Mouse (Mus musculus) adrenal gland, postnatal 14 days (tissue): Measurements from ENCODE around the gene Gm9732. TPM values are rescaled to one million over a fixed set of nuclear protein-coding genes. Genes with fewer than 3 reads are reported as not detected.
"Not testable (repeated sequence)": the region's sequence is repeated elsewhere in the genome, so short reads cannot be mapped to it uniquely, and the experiment has no call there.

Experiments
- DNase-seq: peaks from one replicate; pipeline ENCODE4 v3.0.0; 2021; ENCODE audit warnings: mixed read lengths
- long read RNA-seq, 2 experiments: library from polyadenylated mRNA; stranded (forward); transcript quantifications; one replicate each; pipeline ENCODE4 v2.0.0; 2021
- total RNA-seq: library from RNA; stranded (reverse); gene quantifications from 2 replicates; pipeline ENCODE4 v1.2.3, GENCODE M21; 2021

Gene Gm9732
- total RNA-seq: not detected in 2 replicates
- long read RNA-seq, experiment 1: 0 reads
- long read RNA-seq, experiment 2: 0 reads

DNA sequence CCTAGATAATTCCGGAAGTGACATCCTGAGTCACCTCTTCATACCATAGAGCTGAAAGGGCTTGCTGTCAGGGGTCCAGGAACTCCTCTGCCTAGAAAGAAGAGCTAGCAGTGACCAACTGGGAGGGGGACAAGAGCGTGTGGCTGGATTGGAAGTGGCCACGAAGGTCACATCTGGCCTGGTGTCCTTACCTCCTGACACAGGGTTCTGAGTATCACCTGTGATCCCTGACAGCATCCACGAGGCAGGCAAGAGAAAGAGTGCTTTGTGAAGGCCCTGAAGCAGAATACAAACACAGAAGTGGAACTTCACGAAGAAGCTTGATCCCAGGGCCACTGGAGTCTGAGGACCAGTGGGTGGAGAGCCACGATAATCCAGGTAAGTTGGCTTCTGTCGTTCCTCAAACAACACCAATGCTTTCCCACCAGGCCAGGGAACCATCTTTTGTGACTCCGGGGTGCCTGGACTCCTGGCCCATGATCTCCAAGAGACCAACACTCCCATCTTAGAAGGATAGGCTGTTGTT, at the start of gene Gm9732:
TSS of gene Gm9732 (plus strand) at position 51 of the 526 bp plus-strand sequence.
- not testable (repeated sequence) for DNase-seq

DNA sequence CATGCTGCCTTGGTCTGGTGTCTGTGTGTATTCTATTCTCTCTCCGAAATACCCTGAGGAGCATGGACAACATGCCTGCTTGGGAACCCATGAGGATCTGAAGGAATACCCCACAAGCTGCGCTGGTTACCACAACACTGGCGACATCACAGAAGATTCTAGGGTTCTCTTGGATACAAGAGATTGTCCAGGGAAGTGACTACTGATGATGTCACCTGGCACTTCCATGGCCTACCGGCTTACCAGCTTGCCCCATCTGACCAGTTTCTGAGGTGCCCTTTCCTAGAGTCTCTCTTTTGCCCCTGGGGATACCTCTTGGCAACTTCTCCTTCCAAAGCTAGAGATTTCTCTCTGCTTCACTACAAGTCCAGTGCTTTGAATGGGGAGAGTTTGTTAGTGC, 39.6 kb upstream of the Gm9732 start, which contains the start of gene Gm8122:
TSS of gene Gm8122 (minus strand) at position 101 of the 400 bp plus-strand sequence.
- not testable (repeated sequence) for DNase-seq

DNA sequence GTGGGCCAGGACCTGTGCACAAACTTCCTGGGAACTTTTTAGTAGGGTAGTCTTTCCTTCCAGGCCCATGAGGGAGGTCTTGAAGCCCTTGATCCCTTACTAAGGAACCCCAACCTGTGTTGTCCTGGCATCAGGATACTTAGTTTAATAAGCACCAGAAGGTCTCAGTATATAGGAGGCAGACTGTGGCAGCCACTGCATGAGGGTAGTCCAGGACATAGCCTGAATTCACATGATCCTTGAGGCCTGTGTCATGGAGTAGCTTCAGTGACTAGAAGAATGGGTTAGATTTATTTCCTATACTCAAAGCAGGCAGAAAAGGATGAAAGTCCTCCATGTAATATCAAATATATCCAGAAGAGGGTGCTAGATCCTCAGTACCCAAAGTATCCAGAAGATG, 37.1 kb upstream of the Gm9732 start:
- DNase-seq: not testable (repeated sequence)

DNA sequence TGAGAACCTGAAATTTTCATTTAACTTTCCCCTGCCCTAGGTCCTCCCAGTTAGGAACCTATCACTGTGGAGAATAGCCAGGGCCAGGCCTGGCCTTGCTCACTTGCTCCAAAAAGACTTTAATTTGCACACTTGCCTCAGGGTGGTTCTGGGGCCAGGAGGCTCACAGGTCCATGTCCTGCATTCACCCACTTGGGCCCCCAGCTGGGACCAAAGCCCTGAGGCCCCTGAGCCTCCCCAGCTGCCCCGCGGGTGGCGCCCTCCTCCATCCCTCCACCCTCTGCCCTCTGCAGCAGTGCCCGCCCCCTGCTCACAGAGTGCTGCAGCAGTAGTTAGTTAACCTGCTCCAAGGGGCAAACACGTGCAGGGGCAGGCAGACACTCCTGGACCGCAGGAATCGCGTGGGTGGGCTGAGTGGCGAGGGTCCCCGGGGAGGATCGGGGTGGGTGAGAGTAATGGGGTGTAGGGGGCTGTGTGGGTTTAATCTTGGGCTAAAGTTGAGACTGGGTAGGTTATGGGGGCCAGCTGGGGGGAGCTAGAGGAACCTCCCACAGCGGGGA, 25.1 kb upstream of the Gm9732 start:
- DNase-seq: not testable (repeated sequence)

DNA sequence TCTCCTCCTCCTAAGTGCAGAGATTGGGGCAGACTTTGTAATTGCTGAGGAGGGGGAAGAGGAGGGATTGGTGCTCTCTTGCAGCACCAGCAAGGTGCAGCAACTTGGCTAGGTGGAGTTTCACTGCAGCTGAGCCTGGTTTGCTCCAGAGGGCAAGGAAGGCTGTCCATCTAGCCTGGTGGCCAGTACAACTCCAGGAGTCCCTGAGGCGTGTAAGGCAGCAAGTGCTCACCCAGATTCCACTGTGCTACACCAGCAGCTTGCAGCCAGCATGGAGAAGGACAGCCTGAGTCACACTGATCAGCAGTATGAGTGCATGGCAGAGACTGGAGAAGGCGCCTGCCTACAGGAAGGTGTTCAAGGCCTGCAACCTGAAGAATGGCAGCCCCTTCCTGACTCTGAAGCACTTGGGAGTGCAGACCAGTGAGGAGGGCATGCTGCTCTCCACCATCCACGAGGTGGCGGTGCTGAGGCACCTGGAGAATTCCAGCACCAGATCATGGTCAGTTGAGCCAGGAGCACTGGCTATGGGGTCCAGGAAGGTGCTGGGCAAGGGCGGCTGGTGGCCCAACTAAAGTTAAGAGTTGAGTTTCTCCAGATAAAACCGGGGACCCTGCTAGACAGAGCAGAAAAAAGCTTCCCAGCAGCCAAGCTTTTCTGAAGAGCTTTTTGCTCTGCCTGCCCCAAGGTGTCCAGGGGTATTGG, 24.1 kb upstream of the Gm9732 start:
- DNase-seq: not testable (repeated sequence)

DNA sequence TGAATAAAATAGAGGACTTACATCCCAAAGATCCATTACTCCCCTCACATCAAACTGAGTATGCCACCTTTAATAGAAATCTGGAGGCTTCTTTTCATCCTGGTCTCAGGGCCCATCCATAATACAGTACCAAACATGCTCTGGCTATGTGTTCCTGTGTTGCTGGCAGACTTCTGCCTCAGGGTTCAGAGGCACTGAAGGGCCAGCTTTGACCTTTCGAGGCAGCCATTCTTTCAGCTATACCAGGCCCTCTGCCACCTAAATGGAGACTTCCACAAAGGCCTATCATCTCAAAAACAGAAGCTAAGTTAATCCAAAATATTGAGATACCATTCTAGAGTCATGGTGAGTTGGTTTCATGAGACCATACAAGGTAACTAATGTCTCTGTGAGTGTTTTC, 18.3 kb upstream of the Gm9732 start:
- DNase-seq: not testable (repeated sequence)

DNA sequence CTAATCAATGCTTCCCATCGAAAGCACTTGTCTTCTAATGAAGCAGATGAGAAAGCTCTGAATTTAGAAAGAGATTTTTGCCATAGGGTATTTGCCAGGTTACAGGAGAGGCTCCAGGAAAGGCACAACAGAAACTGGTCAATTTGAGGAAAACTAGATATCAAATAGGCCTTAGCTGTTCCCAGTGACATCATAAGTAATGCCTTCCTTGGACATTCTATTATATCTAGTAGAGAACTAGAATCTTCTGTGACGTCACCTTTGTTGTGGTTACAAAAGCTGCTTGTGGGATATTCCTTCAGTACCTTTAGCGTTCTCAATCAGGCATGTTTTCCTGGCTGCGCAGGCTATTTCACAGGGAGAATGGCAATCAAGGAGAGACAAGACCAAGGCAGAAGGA, 16.5 kb upstream of the Gm9732 start, which contains the start of gene Gm8126:
TSS of gene Gm8126 (plus strand) at position 301 of the 400 bp plus-strand sequence.
- DNase-seq: not testable (repeated sequence)

DNA sequence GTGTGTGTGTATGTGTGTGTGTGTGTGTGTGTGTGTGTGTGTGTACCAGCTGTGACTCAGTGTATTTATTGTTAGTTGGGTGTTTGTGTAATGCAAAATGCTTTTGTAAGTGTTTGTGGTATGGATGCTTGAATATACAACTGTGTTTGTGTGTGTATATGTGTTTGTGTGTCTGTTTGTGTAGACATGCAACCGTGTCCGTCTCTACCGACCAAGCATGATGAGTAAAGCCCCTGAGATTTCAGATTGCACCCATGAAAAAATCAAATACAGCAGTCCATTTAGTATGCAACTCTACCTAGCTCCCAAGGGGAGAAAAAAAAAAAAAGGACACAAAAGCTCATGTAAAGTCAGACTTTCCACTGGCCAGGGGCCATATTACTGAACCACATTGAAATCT, 11.4 kb upstream of the Gm9732 start:
- DNase-seq: not testable (repeated sequence)

DNA sequence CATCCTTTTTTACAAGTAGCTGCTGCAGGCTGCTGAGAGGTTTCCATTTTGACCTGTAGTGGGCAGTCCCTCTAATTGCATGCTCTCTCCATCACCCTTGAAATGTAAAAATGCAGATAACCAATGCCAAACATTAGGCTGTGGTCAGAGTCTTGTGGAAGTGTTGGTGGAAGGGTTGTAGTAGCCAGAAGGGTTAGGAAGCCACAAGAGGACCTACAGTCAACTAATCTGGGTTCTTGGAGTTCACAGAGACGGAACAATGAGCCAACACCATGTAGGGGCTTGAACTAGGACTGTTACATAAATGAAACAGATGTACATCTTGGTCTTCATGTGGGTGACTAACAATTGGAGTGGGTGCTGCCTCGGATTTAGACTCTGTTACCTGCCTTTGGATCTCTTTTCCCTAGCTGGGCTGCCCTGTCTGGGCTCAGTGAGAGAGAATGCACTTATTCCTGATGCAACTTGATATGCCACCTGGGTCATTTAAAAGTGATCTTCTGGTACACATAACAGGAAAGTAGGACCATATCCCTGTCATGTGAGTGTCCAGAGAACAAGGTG, 6.2 kb upstream of the Gm9732 start:
- DNase-seq: not testable (repeated sequence)

DNA sequence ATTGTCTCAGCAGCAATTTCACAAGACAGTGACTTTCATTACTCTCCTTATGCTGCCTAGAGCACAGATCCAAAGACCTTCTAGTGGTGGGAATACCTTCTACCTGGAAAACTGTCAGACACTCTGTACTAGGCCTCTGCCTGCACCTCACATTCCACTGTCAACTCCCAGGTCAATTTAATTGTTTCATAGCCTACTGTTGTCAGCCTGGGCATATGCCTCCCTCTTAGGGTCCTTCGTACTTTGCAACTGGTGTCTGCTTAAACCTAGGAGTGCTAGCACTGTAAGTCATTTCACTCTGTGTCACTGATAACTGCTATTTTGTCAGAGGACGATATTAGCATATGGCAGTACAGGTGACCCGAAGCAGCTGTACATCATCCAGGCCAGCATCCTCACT, 5.6 kb upstream of the Gm9732 start:
- not testable (repeated sequence) for DNase-seq

DNA sequence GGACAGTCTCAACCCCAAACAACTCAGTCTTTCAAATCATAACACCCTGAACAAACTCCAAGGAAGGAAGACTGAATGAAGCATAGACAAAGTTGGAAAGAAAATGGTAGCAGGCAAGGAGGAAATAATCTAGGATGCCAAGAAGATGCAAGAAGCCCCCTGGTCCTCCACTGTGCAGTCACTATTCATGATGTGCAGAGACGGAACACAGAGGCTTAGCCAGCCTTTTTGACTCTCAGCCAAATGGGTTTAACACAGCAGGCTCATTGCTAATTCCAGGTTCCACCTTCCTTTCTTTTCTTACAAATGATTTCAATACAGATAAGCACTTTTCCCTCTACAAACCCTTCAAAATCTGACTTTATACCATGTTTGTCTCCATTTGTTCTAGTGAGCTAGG, 1.7 kb upstream of the Gm9732 start:
- DNase-seq: not testable (repeated sequence)

DNA sequence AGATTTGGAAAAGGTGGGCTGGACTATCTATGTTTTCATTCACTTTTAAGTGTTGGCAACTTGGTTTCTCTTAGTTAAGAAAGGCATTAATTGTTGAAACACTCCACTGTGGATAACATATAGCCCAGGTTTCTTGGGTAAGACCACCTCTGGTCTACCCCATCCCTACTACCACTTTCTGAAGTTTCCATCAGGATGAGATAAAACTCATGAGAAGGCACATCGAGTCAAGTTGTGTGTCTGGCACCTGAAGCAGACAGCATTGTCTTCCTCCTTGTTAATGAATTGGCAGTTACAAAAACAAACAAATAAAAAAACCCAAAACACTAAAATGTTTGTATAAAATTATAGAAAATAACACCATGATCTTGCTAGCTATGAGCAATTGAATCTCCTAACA, 916 bp downstream of the Gm9732 start:
- DNase-seq: not testable (repeated sequence)

DNA sequence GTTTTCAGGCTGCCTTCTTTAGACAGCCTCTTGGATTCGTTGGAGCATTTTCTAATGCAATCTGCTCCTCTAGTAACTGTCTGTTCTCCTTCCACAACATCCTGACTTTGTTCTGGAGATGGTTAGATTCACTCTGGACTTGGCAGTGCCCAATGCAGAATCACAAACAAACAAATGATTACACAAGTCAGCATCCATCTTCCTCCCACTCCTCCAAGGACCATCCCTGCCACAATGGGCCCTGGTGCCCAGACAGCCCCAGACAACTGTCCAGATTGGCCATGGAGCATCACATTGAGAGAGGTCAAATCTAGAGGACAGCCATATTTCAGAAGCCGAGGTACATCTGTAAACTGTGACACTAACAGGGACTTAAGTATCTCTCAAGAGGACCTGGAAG, 2.6 kb downstream of the Gm9732 start:
- DNase-seq: not testable (repeated sequence)

DNA sequence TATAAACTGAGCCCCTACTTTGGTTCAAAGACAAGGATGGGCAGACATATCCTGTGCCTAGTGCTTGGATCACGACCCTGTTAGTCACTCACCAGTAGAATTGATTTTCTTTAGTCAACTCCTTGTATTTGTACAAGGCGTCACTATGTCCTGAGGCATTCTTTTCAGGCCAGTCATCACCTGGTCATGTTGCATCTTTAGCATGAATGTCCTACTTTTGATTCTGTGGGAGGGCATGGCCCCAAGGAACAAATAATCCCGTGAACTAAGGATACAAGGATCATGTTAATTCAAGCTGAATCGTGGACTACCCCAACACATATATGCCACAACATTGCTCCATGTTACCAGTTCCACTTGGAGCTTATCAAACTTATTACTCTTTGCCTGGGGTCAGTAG, 3.3 kb downstream of the Gm9732 start:
- DNase-seq: not testable (repeated sequence)

DNA sequence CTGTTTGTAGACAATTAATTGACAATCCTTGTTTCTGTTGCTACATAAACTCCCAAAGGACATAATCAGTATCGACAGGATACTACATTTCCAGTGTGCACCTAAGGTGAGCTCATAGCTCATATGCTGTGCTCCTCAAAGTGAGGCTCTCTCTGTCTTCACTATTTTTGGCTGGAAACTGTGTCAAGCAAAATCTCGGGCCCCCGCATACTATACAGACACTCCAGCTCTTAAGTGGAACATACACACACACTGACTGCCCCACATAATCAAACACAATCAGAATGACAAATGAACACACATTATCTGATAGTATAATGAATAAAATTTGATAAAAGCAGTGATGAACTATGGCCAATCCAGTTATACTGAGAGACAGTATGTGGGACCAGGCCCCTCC, 3.8 kb downstream of the Gm9732 start:
- not testable (repeated sequence) for DNase-seq

DNA sequence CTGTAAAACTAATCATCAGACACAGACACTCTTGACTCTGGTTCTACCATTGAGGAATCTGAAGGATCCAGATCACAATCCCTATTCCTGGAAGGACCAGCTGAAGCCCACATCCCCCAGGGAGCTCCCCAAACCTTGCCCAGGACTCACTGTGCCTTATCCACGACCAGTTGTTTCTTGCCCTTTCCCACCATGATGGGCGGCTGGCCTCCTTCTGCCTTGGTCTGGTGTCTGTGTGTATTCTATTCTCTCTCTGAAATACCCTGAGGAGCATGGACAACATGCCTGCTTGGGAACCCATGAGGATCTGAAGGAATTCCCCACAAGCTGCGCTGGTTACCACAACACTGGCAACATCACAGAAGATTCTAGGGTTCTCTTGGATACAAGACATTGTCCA, 18.7 kb downstream of the Gm9732 start, which contains the start of gene Gm8127:
TSS of gene Gm8127 (minus strand) at position 330 of the 400 bp plus-strand sequence.
- not testable (repeated sequence) for DNase-seq

DNA sequence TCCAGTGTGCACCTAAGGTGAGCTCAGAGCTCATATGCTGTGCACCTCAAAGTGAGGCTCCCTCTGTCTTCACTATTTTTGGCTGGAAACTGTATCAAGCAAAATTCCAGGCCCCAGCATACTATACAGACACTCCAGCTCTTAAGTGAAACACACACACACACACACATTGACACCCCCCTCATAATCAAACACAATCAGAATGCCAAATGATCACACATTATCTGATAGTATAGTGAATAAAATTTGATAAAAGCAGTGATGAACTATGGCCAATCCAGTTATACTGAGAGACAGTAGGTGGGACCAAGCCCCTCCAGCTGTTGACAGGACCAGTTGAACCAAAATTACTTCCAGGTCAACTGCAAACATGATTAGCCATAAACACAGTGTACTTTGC, 44.7 kb downstream of the Gm9732 start:
- not testable (repeated sequence) for DNase-seq

DNA sequence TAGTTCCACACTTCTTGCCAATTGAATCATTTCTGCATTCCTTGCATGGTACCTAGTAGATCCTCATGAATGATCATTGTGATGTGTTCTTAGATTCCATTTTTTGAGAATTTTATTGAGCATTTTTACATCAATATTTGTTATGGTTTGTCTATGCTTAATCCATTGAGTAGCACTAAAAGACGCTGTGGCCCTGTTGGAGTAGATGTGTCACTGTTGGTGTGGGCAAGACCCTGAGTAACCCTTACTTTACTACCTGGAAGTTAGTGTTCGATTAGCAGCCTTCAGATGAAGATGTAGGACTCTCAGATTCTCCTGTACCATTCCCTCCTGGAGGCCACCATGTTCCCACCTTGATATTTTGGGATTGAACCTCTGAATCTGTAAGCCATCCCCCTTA, 53.8 kb downstream of the Gm9732 start:
- peak; percentile 5 for DNase-seq

DNA sequence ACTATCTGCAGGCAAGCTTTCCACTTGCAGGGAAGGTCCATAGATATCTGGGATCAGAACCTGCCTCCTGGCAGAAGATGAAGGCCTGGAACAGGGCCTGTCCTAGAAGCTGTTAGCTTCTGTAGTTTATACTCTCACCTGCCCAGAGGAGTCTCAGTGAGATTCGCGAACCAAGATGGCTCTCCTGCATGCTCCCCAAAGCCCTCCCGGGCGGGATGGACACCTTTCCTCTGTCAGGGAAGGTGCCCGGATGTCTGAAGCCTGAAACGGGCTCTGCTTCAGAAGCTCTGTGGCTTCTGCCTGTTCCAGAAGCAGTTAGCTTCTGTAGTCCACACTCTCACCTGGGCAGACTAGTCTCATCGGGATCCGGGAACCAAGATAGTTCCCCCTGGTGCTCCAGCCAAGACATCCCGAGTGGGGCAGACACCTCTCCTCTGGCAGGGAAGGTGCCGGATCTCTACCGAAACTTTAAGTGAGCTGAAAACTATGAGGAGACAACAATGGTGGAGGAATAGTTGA, 56.6 kb downstream of the Gm9732 start:
- DNase-seq: not testable (repeated sequence)

DNA sequence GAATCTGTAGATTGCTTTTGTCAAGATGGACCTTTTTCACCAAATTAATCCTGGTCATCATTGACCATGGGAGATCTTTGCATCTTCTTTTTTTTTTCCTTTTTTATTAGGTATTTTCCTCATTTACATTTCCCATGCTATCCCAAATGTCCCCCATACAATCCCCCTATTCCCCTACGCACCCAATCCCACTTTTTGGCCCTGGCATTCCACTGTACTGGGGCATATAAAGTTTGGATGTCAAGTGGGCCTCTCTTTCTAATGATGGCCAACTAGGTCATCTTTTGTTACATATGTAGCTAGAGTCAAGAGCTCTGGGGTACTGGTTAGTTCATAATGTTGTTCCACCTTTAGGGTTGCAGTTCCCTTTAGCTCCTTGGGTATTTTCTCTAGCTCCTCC, 62.8 kb downstream of the Gm9732 start:
- not testable (repeated sequence) for DNase-seq

DNA sequence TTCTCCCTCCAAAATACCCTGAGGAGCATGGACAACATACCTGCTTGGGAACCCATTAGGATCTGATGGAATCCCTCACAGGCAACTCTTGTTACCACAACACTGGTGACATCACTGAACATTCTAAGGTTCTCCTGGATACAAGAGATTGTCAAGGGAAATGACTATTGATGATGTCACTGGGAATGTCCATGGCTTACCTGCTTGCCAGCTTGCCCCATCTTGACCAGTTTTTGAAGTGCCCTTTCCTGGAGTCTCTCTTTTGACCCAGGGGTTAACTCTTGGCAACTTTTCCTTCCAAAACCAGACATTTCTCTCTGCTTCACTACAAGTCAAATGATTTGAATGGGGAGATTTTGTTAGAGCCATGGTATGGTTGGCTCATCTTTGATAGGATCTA, 72.9 kb downstream of the Gm9732 start, which contains the start of gene 1700001F09Rik:
TSS of gene 1700001F09Rik (minus strand) at position 101 of the 400 bp plus-strand sequence.
- DNase-seq: not testable (repeated sequence)

DNA sequence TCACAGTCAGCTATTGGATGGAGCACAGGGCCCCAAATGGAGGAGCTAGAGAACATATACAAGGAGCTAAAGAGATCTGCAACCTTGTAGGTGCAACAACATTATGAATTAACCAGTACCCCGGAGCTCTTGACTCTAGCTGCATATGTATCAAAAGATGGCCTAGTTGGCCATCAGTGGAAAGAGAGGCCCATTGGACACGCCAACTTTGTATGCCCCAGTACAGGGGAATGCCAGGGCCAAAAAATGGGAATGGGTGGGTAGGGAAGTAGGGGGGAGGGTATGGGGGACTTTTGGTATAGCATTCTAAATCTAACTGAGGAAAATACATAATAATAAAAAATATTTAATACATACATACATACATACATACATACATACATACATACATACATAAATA, 78.1 kb downstream of the Gm9732 start:
- not testable (repeated sequence) for DNase-seq
